In genomic region chr11:103419667-103420066, GRCm38 (mm10) we compare ENCODE assay signal across 21 mouse cellular contexts.
"Had no signal": no experiment of that assay in that cellular context is flagged by ENCODE, and none has a peak within 500 bp of the region (broad histone marks: within the 10 kb centered on the region; RNA-seq: fewer than 3 reads in every experiment).

No protein-coding gene starts in this region.

- H3K4me1 ChIP-seq: limb, embryonic 13.5 days; midbrain, embryonic 12.5 days; midbrain, embryonic 15.5 days; neural tube, embryonic 13.5 days had no signal

- H3K27me3 ChIP-seq: limb, embryonic 13.5 days; midbrain, embryonic 12.5 days; midbrain, embryonic 15.5 days had no signal

- H3K4me3 ChIP-seq: layer of hippocampus, adult 2 months; limb, embryonic 10.5 days; limb, embryonic 13.5 days; midbrain, embryonic 12.5 days; midbrain, embryonic 15.5 days; myocyte; neural tube, embryonic 13.5 days had no signal

- H3K27ac ChIP-seq: kidney, postnatal 0 days; layer of hippocampus, adult 2 months; limb, embryonic 10.5 days; limb, embryonic 13.5 days; liver, embryonic 14.5 days; midbrain, embryonic 12.5 days; midbrain, embryonic 15.5 days; neural tube, embryonic 13.5 days; stomach, postnatal 0 days had no signal

- ATAC-seq: intestine, postnatal 0 days; midbrain, embryonic 15.5 days had no signal

- H3K36me3 ChIP-seq: limb, embryonic 10.5 days; limb, embryonic 13.5 days; midbrain, embryonic 12.5 days; midbrain, embryonic 15.5 days; neural tube, embryonic 13.5 days had no signal

- DNase-seq: layer of hippocampus, adult 9-11 months; liver; lung, adult 2 months; lung, postnatal 14 days; lung, postnatal 4 days; retina, postnatal 1 day; right cerebral cortex, postnatal 25 days; spleen, adult 18-20 months; thymus, adult 2 months; thymus, postnatal 14 days had no signal
